Mouse (Mus musculus): ENCODE data around the gene Esyt2. TPM values are rescaled to one million over a fixed set of nuclear protein-coding genes. Genes with fewer than 3 reads are reported as not detected.
A peak's percentile ranks its signal among the peaks of the same experiment; 100 is the strongest.
"Not testable (repeated sequence)": the region's sequence is repeated elsewhere in the genome, so short reads cannot be mapped to it uniquely, and the experiment has no call there.

The Esyt2 gene
- polyA plus RNA-seq, 1 experiment from 2014 or later, result 20.9 TPM

DNA sequence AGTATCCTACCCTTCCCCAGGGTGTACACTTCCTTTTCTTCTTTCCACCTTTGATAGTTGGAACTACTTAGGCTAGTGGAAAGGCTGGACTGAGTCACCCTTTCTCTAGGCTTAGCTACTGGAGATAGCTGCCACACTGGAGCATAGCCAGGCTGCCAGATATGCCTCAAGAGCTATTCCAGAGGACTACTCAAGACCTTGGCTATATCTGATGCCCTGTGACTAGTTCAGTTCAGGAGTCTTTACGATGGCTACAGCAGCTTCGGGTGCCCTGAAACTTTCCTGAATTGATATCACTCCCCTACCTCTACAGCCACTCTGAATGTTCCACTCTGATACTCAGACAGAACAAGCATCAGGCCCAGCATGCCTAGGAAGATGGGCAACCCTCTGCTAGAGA is 16.2 kb upstream of the Esyt2 start:
- Histone ChIP-seq H3K27ac (no peak overlapping the region), H3K27me3 (no peaks in the 10 kb centered on the region), H3K4me2 (replicated peaks) (no peak overlapping the region), H3K4me3 (no peak overlapping the region), H3K4me1 (0 out of 2 replicates have a peak, but pooled peaks cover 2% of the 10 kb centered on the region), H3K9ac (no peak overlapping the region), H3K36me3 (no peaks in the 10 kb centered on the region), H3K9me3 (replicated peaks) (no peaks in the 10 kb centered on the region)
- ATAC-seq (ENCODE audit: low FRiP score), result no peak
- 91% methylated on average over 2 of the region's 2 CpGs for WGBS

DNA sequence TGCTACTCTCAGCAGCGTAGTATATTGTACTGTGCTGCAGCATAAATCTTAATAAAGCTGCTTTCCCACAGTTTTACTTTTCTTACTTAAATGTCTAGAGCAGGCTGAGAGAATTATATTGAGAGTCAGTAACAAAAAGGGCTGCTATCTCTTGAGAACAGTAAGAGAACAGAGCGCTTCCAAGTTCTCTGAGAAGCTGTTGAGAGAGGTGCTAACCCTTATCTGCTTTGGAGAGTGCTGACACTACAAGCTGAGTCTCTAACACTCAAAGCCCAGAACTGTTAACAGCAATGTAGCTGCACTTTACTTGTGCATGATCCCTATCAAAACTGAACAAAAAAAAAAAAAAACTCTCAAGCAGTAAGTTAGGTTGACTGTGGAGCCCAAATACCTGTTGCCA is 15.7 kb upstream of the Esyt2 start:
- Histone ChIP-seq H3K27me3 (no peaks in the 10 kb centered on the region; the same call in 1 of the 2 replicates), H3K36me3 (no peaks in the 10 kb centered on the region), H3K4me1 (0 out of 2 replicates have a peak, but pooled peaks cover 2% of the 10 kb centered on the region), H3K4me3 (no peak overlapping the region), H3K9me3 (replicated peaks) (no peaks in the 10 kb centered on the region), H3K27ac (no peak overlapping the region), H3K4me2 (replicated peaks) (no peak overlapping the region), H3K9ac (no peak overlapping the region)
- 82% methylated on average over 2 of the region's 2 CpGs for WGBS
- no peak for ATAC-seq (ENCODE audit: low FRiP score)

GRCm38 (mm10) chr12:116269450-116269849 is 11.5 kb upstream of the Esyt2 start:
- H3K27me3 ChIP-seq, result no peaks in the 10 kb centered on the region; the same call in 1 of the 2 replicates
- no peak overlapping the region for H3K4me2 ChIP-seq (replicated peaks)
- ATAC-seq (ENCODE audit: low FRiP score), result no peak
- no peak overlapping the region for H3K9ac ChIP-seq
- no peak overlapping the region for H3K27ac ChIP-seq
- H3K4me1 ChIP-seq, result no peaks in the 10 kb centered on the region
- H3K4me3 ChIP-seq, result no peak overlapping the region
- H3K9me3 ChIP-seq (replicated peaks), result no peaks in the 10 kb centered on the region
- WGBS, result 83% methylated on average over 5 of the region's 5 CpGs
- H3K36me3 ChIP-seq, result no peaks in the 10 kb centered on the region

DNA sequence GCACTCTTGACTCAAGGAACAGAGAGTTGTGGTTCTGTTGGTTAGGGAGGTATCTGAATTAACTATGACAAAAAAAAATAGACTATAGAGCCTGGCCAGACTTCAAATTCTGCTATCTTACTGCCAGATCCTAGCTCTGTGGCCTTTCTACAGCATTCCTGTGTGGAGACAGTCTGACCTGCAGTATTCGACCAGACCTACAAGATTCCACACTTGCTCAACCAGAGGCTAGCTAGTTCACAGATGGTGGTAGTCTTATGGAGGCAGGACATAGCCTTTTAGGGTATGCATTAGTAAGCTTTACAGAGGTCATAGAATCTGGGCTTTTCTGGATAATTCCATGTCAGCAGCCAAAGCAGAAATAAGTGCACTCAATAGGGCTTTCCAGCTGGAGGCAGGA is 10.5 kb upstream of the Esyt2 start:
- Histone ChIP-seq H3K9ac (no peak overlapping the region), H3K27me3 (no peaks in the 10 kb centered on the region; the same call in 1 of the 2 replicates), H3K4me2 (replicated peaks) (no peak overlapping the region), H3K4me3 (no peak overlapping the region), H3K27ac (no peak overlapping the region), H3K4me1 (no peaks in the 10 kb centered on the region), H3K36me3 (no peaks in the 10 kb centered on the region), H3K9me3 (replicated peaks) (no peaks in the 10 kb centered on the region)
- WGBS, result 88% methylated on average over 1 of the region's 1 CpGs
- no peak for ATAC-seq (ENCODE audit: low FRiP score)

DNA sequence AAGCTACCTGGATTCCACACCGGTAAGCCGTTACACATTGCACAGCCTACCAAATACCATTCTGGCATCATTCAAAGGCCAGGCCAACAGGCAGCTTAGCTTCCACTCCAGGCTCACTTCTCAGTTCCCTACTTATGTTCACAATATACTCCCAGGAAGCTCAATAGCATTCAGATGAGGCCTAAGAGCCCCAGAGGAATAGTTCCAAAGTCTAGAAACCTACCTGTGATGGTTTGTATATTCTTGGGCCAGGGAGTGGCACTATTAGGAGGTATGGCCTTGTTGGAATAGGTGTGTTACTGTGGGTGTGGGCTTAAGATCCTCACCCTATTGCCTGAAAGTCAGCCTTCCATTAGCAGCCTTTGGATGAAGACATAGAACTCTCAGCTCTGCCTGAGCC is 9.9 kb upstream of the Esyt2 start:
- Histone ChIP-seq H3K4me2 (replicated peaks) (no peak overlapping the region), H3K4me3 (no peak overlapping the region), H3K27ac (no peak overlapping the region), H3K27me3 (no peaks in the 10 kb centered on the region; the same call in 1 of the 2 replicates), H3K9me3 (replicated peaks) (no peaks in the 10 kb centered on the region), H3K36me3 (no peaks in the 10 kb centered on the region), H3K4me1 (no peaks in the 10 kb centered on the region), H3K9ac (no peak overlapping the region)
- ATAC-seq (ENCODE audit: low FRiP score), result no peak
- WGBS, result 93% methylated on average over 2 of the region's 2 CpGs

GRCm38 (mm10) chr12:116273733-116274132 is 7.3 kb upstream of the Esyt2 start:
- H3K27me3 ChIP-seq, result no peaks in the 10 kb centered on the region; the same call in 1 of the 2 replicates
- H3K9me3 ChIP-seq (replicated peaks), result no peaks in the 10 kb centered on the region
- no peak for ATAC-seq (ENCODE audit: low FRiP score)
- no peak overlapping the region for H3K27ac ChIP-seq
- H3K9ac ChIP-seq, result no peak overlapping the region
- 68% methylated on average over 1 of the region's 1 CpGs for WGBS
- H3K4me2 ChIP-seq (replicated peaks), result no peak overlapping the region
- no peaks in the 10 kb centered on the region for H3K36me3 ChIP-seq
- no peaks in the 10 kb centered on the region for H3K4me1 ChIP-seq
- H3K4me3 ChIP-seq, result no peak overlapping the region

- H3K27me3 ChIP-seq; H3K4me1 ChIP-seq; ATAC-seq (ENCODE audit: low FRiP score); H3K4me3 ChIP-seq; H3K36me3 ChIP-seq; H3K9ac ChIP-seq; H3K4me2 ChIP-seq (replicated peaks); H3K9me3 ChIP-seq (replicated peaks); H3K27ac ChIP-seq: not testable (repeated sequence)
- 81% methylated on average over 2 of the region's 2 CpGs for WGBS
Observed at GRCm38 (mm10) chr12:116275086-116275485, 5.9 kb upstream of the Esyt2 start, which contains the start of gene Gm11027. Gene Gm11027 (plus strand): TSS chr12:116275386.

DNA sequence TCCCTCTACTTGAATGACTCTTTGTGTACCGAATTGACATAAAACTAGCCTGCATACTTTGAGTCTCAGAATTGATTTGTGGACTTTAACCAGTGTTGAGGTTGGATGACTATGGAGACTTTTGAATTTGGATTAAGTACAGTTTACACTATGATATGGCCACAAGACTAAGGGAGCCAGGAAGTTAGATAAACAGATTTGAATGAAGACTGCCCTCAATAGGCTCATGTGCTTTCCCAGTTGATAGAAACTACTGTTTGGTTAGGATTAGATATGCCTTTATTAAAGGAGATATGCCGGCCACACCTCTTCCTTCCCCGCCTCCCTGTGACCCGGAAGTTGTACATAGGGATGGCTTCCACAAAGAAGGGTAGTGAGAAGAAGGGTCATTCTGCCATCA is 5.4 kb upstream of the Esyt2 start:
- Histone ChIP-seq H3K4me1 (0 out of 2 replicates have a peak, but pooled peaks cover 4% of the 10 kb centered on the region), H3K27me3 (no peaks in the 10 kb centered on the region), H3K9me3 (replicated peaks) (no peaks in the 10 kb centered on the region), H3K4me2 (replicated peaks) (no peak overlapping the region), H3K27ac (no peak overlapping the region), H3K36me3 (no peaks in the 10 kb centered on the region), H3K9ac (no peak overlapping the region), H3K4me3 (no peak overlapping the region)
- WGBS, result 94% methylated on average over 4 of the region's 4 CpGs
- no peak for ATAC-seq (ENCODE audit: low FRiP score)

GRCm38 (mm10) chr12:116276961-116277360 is 4.0 kb upstream of the Esyt2 start:
- Histone ChIP-seq H3K27me3 (no peaks in the 10 kb centered on the region), H3K4me2 (replicated peaks) (no peak overlapping the region), H3K27ac (no peak overlapping the region), H3K4me3 (no peak overlapping the region), H3K9me3 (replicated peaks) (no peaks in the 10 kb centered on the region), H3K9ac (no peak overlapping the region), H3K4me1 (peaks cover 6% of the 10 kb centered on the region), H3K36me3 (no peaks in the 10 kb centered on the region)
- 75% methylated on average over 2 of the region's 2 CpGs for WGBS
- no peak for ATAC-seq (ENCODE audit: low FRiP score)

- no peak overlapping the region for H3K27ac ChIP-seq
- ATAC-seq (ENCODE audit: low FRiP score), result no peak
- 92% methylated on average over 1 of the region's 1 CpGs for WGBS
- H3K4me2 ChIP-seq (replicated peaks), result no peak overlapping the region
- H3K9ac ChIP-seq, result no peak overlapping the region
- H3K4me3 ChIP-seq, result no peak overlapping the region
- H3K36me3 ChIP-seq, result no peaks in the 10 kb centered on the region
- peaks cover 9% of the 10 kb centered on the region for H3K4me1 ChIP-seq
- H3K9me3 ChIP-seq (replicated peaks), result no peaks in the 10 kb centered on the region
- no peaks in the 10 kb centered on the region for H3K27me3 ChIP-seq
Observed at GRCm38 (mm10) chr12:116278541-116278940, 2.5 kb upstream of the Esyt2 start.

DNA sequence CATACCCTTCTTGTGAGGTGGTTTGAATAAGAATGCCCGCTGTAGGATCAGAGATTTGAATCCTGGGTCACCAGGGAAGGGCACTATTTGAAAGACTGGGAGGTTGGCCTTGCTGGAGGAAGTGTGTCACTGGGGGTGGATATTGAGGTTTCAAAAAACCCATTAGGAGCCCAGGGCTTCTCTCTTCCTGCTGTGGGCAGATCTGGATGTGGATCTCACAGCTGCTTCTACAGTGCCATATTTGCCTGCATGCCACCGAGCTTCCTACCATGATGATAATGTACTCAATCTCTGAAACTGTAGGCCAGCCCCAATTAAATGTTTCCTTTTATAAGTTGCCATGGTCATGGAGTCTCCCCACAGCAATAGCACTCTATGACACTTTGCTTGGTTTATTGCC is 1.8 kb upstream of the Esyt2 start:
- H3K9me3 ChIP-seq (replicated peaks), result no peaks in the 10 kb centered on the region
- no peaks in the 10 kb centered on the region for H3K27me3 ChIP-seq
- no peak for ATAC-seq (ENCODE audit: low FRiP score)
- no peak overlapping the region for H3K4me3 ChIP-seq
- no peak overlapping the region for H3K4me2 ChIP-seq (replicated peaks)
- no peaks in the 10 kb centered on the region for H3K36me3 ChIP-seq
- peaks cover 9% of the 10 kb centered on the region for H3K4me1 ChIP-seq
- WGBS, result 90% methylated on average over 2 of the region's 2 CpGs
- no peak overlapping the region for H3K9ac ChIP-seq
- no peak overlapping the region for H3K27ac ChIP-seq

GRCm38 (mm10) chr12:116280149-116280652 is 795 bp upstream of the Esyt2 start:
- Histone ChIP-seq H3K4me1 (peaks cover 9% of the 10 kb centered on the region), H3K36me3 (no peaks in the 10 kb centered on the region), H3K27me3 (no peaks in the 10 kb centered on the region), H3K9ac (peak overlapping the region; percentile 91), H3K4me2 (replicated peaks) (peak overlapping the region; percentile 99), H3K27ac (peak overlapping the region; percentile 97), H3K4me3 (peak overlapping the region; percentile 83), H3K9me3 (replicated peaks) (no peaks in the 10 kb centered on the region)
- WGBS, result under 1% methylated on average over 7 of the region's 7 CpGs
- ATAC-seq (ENCODE audit: low FRiP score), result no peak; the same call in 1 of the 2 replicates

Measured in hindbrain, embryonic 12.5 days (tissue).